Mouse (Mus musculus) liver, embryonic 14.5 days (tissue): ENCODE measurements around the gene Nkd1.

Source experiments
- CTCF ChIP-seq: IDR thresholded peaks from 2 replicates; pipeline ENCODE4 v1.5.1; 2016; ENCODE audit warnings: antibody characterized with exemption, low read depth, control low read depth
- EP300 ChIP-seq: IDR thresholded peaks from 2 replicates; pipeline ENCODE4 v1.6.1; 2016; ENCODE audit warnings: antibody characterized with exemption, low read depth

GRCm38 (mm10) chr8:88628001-88628774 is 107.0 kb downstream of the Nkd1 start:
- no peak for TF ChIP-seq CTCF
- no peak for TF ChIP-seq EP300
